Mouse (Mus musculus) heart, postnatal 25 days (tissue): Measurements from ENCODE around the gene Klhdc3. TPM values are rescaled to one million over a fixed set of nuclear protein-coding genes. Genes with fewer than 3 reads are reported as not detected.

Experiments used
- DNase-seq: peaks from one replicate; pipeline ENCODE4 v3.0.0; 2022; ENCODE audit warnings: low spot score
- intact Hi-C: fragments of 180-260 bp; cut with DNase I; formaldehyde crosslinking; loops from one replicate; pipeline ENCODE4 v1.15.1; 2025
- total RNA-seq, 2 experiments: library from RNA; stranded (reverse); gene quantifications; 2 replicates each; pipeline ENCODE4 v1.2.3; 2021

Gene Klhdc3
- 100 to 1,000 TPM in 1 of 2 experiments, 10 to 100 TPM in 1; 95.5 to 107 TPM for total RNA-seq

DNA sequence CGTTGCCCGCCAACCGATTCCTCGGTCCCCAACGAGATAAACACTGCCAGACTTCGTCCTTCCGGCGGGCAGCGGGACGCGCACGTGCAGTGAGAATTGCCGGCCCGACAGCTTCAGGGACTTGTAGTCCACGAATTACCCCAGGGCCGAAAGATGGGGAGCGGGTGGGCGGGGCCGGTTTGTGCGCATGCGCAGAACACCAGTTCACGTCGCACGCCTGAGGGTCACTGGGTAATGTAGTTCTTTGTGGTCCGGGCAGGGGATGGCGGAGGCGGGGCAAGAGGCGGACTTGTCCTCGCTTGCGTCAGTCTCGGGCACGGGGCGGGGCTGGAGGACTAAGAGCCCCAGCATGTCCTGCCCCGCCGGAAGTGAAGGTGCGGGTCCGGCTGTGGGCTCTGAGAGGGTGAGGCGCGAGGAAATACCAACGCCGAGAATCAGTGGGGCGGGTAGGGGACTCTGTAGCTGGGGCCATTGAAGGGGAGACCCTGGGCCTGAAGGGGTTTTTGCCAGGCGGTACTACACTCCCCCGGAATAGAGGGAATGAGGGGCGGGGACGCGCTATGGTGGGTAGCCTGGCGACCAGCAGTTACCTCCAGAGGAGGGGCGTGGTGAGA lies at the start of gene Klhdc3:
Gene Klhdc3 (minus strand): TSS at position 155 of the 614 bp plus-strand sequence.
- intact Hi-C loops: loop anchor here (2.0 kb wide), 2 partner anchors 32 to 34 kb away; no protein-coding TSS in a partner anchor
- peak; percentile 95 for DNase-seq

DNA sequence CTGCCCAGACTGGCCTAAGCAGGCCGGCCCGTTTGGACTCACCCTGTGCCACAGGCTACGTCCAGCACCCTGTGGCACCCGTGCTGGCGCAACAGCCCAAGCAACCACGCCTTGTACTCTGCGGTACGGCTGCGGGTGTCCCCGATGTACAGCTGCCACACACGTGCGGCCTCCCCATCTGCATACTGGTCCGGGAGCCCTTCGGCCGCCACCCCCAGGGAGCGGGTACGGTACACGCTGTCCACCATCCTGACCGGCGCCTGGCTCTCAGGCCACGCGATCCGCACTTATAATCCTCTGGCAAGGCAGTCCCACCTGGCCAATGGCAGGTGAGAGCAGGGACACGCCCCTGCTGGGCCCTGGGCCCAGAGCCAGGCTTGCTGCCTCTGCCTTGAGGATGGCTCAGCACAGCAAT lies 48.2 kb upstream of the Klhdc3 start, which contains the start of gene Gnmt:
Gene Gnmt (minus strand): TSS at position 265 of the 415 bp plus-strand sequence.
- DNase-seq: no peak
- intact Hi-C loops: no loop called here

DNA sequence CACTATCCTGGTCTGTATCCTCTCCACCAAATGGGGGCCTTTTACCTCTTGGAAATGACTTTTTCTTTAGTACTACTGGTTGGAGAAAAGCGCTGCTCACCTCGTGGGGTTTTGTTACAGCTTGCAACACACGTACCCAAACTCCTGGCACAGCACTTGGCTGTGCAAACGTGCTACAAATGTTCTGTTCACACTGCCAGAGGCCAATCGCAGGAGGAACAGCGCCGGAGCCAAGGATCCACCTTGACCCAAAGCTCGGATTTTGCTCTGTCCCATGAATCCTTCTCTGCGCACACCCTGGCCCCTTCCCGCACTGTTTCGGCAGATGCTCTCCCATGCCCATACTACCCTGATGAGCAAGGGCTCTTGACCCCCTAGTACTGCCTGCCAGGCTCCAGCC lies 47.8 kb upstream of the Klhdc3 start:
- intact Hi-C loops: no loop called here
- no peak for DNase-seq

DNA sequence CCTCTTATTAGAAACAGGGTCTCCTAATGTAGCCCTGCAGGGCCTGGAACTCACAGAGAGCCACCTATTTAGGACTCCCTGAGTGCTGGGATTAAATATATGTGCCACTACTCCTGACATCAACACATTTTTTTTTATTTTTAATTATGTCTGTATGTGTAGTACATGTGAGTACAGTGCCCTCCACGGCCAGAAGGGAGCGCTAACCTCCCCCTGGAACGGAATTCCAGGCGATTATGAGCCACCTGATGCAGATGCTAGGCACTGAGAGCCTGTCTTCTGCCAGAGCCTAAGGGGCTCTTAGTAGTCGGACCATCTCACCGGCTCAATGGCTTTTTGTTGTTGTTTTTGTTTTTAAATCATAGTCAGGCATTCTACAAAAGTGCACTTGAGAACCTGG lies 47.3 kb upstream of the Klhdc3 start:
- no peak for DNase-seq
- intact Hi-C loops: no loop called here

DNA sequence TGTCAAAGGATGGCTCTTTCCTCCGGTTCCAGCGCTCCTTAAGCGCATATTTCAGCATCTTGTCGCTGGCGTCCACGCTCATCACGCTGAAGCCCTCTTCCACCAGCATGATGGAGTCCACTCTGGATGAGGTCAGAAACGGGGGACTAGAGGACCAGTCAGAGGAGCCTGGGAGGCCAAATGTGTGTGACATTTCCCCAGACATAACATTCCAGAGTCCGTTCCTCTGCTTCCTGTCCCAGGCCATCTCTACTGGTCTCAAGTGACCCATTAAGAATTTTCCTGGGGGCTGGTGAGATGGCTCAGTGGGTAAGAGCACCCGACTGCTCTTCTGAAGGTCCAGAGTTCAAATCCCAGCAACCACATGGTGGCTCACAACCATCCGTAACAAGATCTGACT lies 46.6 kb upstream of the Klhdc3 start:
- no peak for DNase-seq
- intact Hi-C loops: no loop called here

DNA sequence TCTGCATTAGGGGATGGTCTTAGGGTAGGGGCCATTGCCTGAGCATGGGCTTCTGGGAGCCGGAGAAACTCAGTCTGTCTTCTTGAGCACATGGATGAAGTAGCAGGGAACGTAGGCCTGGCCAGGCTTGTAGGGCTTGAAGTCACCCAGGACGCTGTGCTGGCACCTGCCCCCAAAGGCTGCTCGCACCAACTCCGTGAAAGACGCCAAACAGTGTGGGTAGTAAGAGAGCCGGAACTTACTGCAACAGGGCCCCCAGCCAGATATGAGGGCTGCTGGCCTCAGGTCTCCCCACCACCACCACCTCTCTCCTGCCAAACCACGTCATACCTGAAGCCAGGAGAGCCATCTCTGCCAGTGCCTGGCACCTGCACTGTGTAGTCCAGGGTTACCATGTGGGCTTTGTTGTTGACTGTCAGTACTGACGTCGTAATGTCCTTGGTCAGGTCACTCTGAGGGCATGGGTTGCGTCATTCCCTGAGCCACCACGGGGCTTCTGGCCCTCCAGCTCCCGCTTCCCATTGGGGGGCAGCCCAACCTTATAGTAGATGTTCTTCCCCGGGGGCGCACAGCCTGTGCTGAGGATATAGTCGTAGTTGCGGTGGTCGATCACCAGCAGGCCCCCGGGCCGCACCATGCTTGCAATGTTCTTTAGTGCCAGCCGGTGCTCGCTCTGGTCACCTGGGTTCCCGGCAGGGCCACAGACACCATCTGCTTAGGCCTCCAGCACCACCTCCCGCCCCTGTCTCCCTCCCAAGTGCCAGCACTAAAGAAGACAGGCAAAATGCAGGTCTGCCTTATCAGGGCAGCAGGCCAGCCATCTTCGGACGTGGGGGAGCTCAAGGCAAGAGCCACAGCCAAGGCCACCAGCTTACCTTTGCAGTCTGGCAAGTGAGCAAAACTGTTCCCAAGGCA lies 45.3 kb upstream of the Klhdc3 start:
- no peak for DNase-seq
- intact Hi-C loops: no loop called here

DNA sequence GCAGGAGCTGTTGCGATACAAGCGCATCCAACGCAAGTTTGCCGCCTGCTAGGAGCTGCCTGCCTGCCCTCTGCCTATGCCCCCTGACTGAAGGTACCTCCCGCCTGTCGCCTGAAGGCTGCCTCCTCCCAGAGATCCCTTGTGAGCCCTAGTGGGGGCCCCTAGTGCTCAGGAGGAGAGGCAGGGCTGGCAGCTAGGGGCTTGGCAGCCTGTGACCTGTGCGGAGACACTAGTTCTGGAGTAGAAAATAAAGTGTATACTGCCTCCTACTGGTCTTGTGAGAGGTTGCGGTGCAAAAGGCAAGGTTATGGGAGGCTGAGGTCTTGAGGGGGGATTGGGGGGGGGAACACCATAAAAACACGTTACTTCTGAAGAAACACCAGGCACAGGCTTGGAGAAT lies 44.6 kb upstream of the Klhdc3 start:
- no peak for DNase-seq
- intact Hi-C loops: no loop called here

DNA sequence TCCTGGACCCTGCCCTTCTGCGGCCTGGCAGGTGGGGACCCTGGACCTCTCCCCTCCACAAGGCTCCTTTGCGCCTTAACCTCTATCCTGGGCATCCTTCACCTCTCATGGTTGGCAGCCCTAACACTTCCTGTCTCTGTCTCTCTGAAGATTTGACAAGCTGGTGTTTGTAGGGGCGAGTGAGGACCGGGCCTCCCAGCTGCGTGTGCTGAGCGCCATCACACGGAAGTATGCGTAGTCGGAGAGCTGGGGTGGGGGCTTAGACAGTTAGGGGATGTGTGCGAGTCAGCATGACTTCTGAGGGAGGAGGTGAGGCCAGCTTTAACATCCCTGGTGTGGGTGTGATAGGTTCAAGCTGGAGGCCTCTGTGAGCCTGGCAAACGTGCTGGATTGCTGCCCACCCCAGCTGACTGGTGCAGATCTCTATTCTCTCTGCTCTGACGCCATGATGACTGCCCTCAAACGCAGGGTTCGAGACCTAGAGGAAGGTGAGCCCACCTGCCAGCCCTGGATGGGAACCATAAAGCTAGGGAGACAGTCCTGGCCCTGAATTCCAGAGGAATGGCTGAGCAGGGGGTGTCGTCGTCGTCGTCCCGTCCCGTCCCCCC lies 43.9 kb upstream of the Klhdc3 start:
- intact Hi-C loops: no loop called here
- DNase-seq: no peak

DNA sequence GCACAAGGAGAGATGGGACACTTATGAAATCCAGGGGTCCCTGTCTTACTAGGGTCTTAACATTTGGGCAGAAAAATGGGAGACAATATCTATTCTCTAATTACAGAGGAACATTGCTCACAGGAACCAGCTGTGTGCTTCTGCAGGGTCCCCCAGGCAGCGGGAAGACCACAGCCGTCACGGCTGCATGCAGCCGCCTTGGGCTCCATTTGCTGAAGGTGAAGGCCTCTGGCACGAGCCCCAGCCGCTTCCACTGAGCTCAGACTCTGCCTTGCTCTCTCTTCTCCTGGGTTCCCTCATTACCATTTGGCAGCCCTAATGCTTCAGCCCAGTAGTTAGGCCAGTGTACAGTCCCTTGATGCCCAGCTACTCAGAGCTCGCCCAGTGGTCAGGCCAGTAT lies 40.4 kb upstream of the Klhdc3 start:
- no peak for DNase-seq
- intact Hi-C loops: no loop called here

DNA sequence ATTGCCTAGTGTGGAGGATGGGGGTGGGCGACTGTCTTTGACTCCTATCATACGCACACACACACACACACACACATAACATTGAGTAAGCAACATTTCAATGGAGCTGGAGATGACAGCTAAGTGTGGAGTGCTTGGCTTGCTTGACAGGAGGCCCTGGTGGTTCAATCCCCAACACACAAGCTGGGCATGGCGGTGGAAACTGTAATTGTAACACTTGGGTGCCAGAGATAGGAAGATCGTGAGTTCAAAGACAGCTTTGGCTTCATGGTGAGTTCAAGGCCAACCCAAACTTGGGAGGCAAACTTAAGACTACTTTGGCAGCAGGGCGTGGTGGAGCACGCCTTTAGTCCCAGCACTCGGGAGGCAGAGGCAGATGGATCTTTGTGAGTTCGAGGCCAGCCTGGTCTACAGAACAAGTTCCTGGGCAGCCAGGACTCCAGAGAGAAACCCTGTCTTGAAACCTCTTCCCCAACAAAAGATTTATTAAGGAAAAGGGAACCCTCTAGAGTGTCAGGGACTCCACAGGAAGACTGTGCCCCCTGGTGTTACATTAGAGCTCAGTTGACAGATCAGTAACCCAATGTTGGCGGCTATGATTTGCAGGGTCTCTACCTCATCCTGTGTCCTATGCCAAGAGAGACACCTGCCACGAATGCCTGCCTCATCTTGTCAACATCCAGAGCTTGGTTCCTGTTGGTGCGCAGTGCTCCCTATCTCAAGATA lies 34.2 kb upstream of the Klhdc3 start:
- DNase-seq: no peak
- intact Hi-C loops: loop anchor here (2.0 to 5.0 kb wide), 2 partner anchors 34 to 188 kb away; partner anchors contain the start of gene Klhdc3

DNA sequence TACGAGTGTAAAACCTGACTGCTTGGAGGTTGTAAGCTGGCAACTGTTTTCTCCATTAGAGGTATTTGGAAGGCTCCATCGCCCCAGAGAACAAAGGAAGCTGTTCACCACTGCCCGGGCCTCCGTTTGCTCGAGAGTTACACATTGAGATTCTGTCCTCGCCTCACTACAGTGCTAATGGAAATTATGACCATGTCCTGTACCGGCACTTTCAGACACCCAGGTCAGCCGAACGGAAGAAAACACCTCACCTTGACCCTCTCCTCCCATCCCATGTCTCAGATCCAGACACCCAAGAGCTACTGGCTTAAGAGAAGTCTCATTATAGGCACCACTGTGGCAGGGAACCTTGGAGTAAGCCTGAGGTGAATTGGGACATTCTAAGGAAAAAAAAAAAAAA lies 33.1 kb upstream of the Klhdc3 start:
- DNase-seq: no peak
- intact Hi-C loops: loop anchor here (2.0 to 5.0 kb wide), 3 partner anchors 33 to 187 kb away; partner anchors contain the start of genes Klc4, Klhdc3 and Mrpl2

DNA sequence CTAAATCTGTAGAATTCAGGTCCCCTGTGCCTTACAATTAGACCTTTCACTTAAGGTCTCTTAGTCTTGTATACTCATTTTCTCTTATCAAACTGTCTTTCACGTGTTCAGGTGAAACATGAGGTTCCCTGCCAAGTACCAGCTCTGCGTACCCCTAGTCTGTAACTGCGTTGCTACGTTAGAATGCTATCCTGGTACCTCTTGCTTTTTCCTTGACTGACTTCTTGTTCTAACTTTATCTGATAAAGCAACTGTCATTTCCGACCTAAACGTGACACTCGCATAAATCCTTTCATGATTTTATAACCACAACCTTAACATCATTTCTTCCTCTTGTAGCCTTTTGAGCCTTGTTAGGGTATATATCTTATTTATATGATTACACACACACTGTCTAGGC lies 31.7 kb upstream of the Klhdc3 start:
- intact Hi-C loops: loop anchor here (2.0 to 5.0 kb wide), 2 partner anchors 66 to 185 kb away; partner anchors contain the start of genes Klc4 and Mrpl2
- DNase-seq: no peak

DNA sequence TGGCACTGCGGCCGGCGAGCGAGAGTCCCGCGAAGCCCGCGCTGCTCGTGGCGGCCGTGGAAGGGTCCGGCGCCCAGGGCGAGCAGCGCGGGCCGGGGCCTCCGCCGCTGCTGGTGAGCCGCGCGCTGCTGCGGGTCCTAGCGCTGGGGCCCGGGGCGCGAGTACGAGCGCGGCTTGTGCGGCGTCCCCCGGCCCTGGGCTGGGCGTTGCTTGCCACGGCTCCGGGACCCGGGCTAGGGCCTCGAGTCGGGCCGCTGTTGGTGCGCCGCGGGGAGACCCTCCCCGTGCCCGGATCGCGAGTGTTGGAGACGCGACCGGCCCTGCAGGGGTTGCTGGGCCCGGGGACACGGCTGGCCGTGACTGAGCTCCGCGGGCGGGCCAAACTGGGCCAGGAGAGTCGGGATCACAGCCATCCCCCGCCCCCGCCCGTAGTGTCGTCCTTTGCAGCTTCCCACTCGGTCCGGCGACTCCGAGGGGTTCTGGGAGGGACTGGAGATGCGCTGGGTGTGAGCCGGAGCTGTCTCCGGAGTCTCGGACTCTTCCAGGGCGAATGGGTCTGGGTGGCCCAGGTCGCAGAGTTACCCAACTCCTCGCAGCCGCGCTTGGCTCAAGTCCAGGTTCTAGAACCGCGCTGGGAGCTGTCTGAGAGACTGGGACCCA lies 31.0 kb upstream of the Klhdc3 start:
- intact Hi-C loops: loop anchor here (2.0 to 5.0 kb wide), 2 partner anchors 65 to 184 kb away; partner anchors contain the start of genes Klc4 and Mrpl2
- no peak for DNase-seq

DNA sequence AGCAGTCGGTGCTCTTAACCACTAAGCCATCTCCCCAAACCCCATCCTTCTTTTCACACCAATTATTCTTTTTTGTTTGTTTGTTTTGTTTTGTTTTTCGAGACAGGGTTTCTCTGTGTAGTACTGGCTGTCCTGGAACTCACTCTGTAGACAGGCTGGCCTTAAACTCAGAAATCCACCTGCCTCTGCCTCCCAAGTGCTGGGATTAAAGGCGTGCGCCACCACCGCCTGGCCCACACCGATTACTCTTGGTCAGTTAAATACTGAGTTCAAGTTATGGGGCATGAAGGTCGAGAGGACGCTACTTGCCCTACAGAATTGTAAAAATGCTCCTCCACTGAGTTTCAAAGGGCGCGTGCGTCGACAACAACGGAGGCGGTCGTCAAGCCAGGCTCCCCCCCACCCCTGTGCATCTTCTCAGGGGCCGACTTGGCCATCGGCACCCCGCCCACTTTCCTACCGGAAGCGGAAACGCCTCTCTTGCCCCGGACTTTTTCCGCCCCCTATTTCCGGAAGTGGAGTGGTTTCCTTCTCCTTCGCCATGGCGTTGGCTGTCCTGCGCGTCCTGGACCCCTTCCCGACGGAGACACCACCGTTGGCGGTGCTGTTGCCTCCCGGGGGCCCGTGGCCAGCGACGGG lies 30.4 kb upstream of the Klhdc3 start, which contains the start of gene Pex6:
Gene Pex6 (plus strand): TSS at position 505 of the 639 bp plus-strand sequence.
- intact Hi-C loops: loop anchor here (5.0 kb wide), 1 partner anchor 184 kb away; no protein-coding TSS in a partner anchor
- peak; percentile 89 for DNase-seq

DNA sequence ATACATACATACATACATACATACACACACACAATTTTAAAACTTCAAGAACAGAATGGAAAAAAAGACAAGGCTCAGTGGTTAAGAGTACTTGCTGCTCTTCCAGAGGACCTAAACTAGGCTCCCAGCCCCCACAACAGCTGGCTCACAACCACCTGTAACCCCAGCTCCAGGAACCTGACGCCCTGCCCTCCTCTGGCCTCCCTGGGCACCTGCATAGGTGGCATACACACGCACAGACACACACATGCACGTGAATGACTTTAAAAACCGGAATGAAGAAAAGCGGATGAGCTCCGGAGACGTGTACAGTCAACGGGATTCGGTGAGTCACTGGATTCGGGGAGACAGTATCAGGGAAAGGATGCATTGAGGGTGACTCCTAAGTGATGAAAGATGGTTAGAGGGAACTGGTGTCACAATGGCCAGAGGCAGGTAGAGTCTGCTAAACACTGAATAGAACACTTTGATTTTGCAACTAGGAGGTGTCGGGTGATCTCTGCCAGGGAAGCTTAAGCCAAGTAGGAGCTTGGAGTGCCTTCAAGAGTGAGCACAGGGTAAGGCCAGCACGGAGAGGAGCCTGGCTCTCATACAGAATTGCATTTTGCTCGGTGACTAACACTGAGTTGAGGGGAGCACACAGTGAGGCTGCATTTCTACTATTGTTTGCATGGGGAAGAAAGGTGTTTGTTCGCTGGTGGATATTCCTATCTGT lies 25.8 kb upstream of the Klhdc3 start:
- intact Hi-C loops: loop anchor here (5.0 kb wide), 1 partner anchor 149 kb away; the partner anchor contains the start of gene Srf

DNA sequence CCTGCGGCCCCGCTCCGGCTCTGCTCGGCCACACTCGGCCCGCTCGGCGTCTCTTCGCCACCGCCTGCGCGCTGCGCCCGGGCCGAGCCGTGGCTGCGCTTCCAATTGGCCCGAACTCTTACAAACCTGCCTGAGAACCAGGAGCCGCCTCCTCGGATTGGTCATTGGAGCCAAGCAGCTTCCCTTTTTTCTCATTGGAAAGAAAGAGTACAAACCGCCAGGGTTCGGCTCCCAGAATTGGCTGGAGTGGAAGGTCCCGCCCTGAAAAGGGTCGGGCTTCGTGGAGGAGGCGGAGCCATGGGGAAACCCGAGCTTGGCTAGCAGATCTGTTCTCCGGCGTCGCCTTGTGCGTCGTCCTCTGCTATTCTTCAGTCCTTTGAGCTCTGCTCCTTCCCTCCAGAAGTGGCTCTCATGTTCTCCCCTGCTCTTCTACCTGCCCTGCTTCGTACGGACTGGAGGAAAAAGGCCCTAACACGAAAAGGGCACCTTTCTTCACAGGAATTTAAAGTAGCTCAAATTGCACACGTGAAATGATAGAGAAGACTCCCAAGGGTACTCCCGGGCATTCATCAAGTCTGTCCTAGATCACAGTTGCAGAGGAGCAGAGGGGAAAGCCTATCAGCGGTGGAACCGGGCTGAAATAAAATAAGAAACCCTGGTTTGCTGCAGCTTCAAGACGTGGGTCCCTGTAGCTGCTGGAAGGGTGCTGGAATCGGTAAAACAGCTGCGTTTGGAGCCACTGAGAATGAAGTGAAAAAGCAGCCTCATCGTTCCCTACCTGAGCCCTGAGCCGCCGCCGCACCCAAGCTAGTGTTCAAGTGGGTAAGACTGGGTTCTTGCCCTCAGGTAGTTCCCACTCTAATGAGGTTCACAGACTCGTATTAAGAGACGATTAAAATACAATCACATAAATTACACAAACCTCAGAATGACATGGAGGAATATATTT lies 24.4 kb upstream of the Klhdc3 start, which contains the start of gene Ppp2r5d:
Gene Ppp2r5d (minus strand): TSS at position 225 of the 949 bp plus-strand sequence.
- intact Hi-C loops: loop anchor here (5.0 kb wide), 1 partner anchor 148 kb away; the partner anchor contains the start of gene Srf
- DNase-seq: peak; percentile 96

More for the DNA sequence above, 25.8 kb upstream of the Klhdc3 start:
- DNase-seq: no peak
